Mouse (Mus musculus) embryonic facial prominence, embryonic 13.5 days (tissue): ENCODE measurements around the gene Anapc5. TPM values are rescaled to one million over a fixed set of nuclear protein-coding genes. Genes with fewer than 3 reads are reported as not detected.

Experiments
- ATAC-seq: fragments of 200-750 bp; cut with Nextera tagmentation; 2 replicates; pipeline ENCODE4 v1.8.0; 2017; ENCODE audit warnings: low read depth; ENCODE audit not compliant: insufficient number of reproducible peaks, insufficient read depth, low FRiP score, low TSS enrichment
- H3K27ac ChIP-seq: fragments of 300-500 bp; sonication (generic); 2 replicates; pipeline ENCODE4 v1.5.1; 2015; ENCODE audit warnings: moderate library complexity, mild to moderate bottlenecking, inconsistent platforms
- H3K27me3 ChIP-seq: fragments of 300-500 bp; sonication (generic); 2 replicates; pipeline ENCODE4 v1.6.1; 2015; ENCODE audit warnings: mild to moderate bottlenecking, inconsistent platforms
- H3K36me3 ChIP-seq: fragments of 300-500 bp; sonication (generic); 2 replicates; pipeline ENCODE4 v1.6.1; 2015; ENCODE audit warnings: mild to moderate bottlenecking, inconsistent platforms
- H3K4me1 ChIP-seq: fragments of 300-500 bp; sonication (generic); 2 replicates; pipeline ENCODE4 v1.6.1; 2015; ENCODE audit warnings: inconsistent platforms
- H3K4me2 ChIP-seq: fragments of 300-500 bp; sonication (generic); 2 replicates; pipeline ENCODE4 v1.6.1; 2015; ENCODE audit warnings: moderate library complexity, mild to moderate bottlenecking, inconsistent platforms
- H3K4me3 ChIP-seq: fragments of 300-500 bp; sonication (generic); 2 replicates; pipeline ENCODE4 v1.5.1; 2015; ENCODE audit warnings: mild to moderate bottlenecking, inconsistent platforms
- H3K9ac ChIP-seq: fragments of 300-500 bp; sonication (generic); 2 replicates; pipeline ENCODE4 v1.6.1; 2015; ENCODE audit warnings: mild to moderate bottlenecking, inconsistent platforms
- H3K9me3 ChIP-seq: fragments of 300-500 bp; sonication (generic); 2 replicates; pipeline ENCODE4 v1.6.1; 2016; ENCODE audit warnings: inconsistent platforms
- WGBS: fragments of 180-500 bp; shearing (Covaris S2); methylation state at CpG from one replicate; pipeline ENCODE4 v1.1.7; 2015; ENCODE audit warnings: mixed read lengths; 5-methylcytosine and 5-hydroxymethylcytosine counted together
- polyA plus RNA-seq: library from polyadenylated mRNA; unstranded; fragments of >200 nt; fragmentation: Nextera tagmentation; extraction: Ambion mirVana; gene quantifications from 2 replicates; pipeline ENCODE4 v1.2.1, GENCODE M21; 2015

The Anapc5 gene
- 437 and 454 TPM in 2 replicates for polyA plus RNA-seq

DNA sequence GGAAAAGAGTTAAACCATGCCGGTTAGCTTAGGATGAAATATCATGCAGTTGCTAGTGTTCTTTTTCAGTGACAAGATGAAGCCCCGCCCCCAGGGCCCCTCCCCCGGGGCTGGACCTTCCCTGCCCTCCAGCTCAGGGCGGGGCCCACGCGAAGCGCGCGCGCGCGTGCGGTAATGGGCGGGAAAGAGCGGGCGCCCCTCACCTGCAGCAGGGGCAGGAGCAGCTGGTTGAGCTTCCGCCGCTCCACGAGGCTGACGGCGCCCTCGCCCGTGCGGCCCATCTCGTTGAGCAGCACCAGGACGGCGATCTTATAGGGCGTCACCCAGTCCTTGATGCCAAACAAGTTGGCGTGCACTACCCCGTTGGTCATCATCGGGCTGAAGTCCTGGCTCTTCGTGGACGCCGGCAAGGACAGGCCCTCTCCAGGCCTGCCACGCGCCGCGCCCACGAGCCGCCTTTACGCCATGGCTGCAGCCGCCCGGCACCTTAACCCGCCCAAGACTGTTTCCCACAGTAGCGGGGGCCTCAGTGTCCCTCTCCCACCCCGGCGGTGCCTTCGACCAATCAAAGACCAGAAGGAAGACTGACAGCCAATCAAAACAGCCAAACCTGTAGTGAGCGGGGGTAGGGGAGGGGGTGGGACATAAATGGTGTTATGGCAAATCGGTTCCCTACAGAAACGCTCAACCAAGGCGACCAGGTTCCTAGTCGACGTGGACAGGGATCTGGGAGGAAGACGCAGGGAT, at the start of gene Anapc5:
Gene Anapc5 (minus strand): TSS at position 563 of the 747 bp plus-strand sequence.
- Histone ChIP-seq H3K4me2 (peak within 1 kb of the TSS; percentile 62), H3K9me3 (no peaks in the 10 kb centered on the region), H3K9ac (peak within 1 kb of the TSS; percentile 81), H3K27ac (peak within 1 kb of the TSS; percentile 95), H3K36me3 (peaks cover 32% of the 10 kb centered on the region), H3K27me3 (no peaks in the 10 kb centered on the region), H3K4me1 (peaks cover 12% of the 10 kb centered on the region), H3K4me3 (peak within 1 kb of the TSS; percentile 61)
- WGBS, result under 1% methylated on average over 55 of the region's 55 CpGs
- ATAC-seq, result peak; percentile 98

DNA sequence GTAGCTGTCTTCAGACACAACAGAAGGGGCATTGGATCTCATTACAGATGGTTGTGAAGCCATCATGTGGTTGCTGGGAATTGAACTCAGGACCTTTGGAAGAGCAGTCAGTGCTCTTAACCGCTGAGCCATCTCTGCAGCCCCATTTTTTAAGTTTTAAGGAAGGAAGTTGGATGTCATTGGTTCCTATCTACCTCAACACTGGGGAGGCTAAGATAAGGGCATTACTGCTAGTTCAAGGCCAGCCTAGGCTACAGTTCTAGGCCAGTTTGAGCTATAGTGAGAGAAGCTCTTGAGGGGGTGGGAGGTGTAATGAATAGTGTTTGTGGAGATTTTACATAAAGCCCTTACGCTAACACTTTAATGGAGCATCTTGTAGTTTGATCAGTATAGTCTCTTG, 41.9 kb upstream of the Anapc5 start:
- 95% methylated on average over 2 of the region's 2 CpGs for WGBS

DNA sequence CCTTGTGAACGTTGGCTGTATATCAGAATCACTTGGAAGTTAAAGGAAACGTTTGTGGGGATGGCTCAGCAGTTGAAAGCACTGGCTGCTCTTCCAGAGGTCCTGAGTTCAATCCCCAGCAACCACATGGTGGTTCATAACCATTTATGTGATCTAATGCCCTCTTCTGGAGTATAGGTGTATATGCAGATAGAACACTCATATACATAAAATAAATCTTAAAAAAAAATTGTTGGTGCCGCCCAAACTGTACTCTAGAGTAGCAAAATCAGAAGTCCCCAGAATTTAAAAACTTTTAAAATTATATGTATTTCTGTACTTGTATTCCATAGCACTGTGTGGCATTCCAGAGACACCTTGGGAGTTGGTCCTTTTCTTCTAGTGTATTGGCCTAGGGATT, 34.7 kb upstream of the Anapc5 start:
- Histone ChIP-seq H3K4me2 (no peak overlapping the region), H3K9ac (no peak overlapping the region), H3K27ac (no peak overlapping the region), H3K4me1 (peaks cover 9% of the 10 kb centered on the region), H3K9me3 (no peaks in the 10 kb centered on the region), H3K36me3 (peaks cover 10% of the 10 kb centered on the region; the same call in 1 of the 2 replicates), H3K4me3 (no peak overlapping the region), H3K27me3 (no peaks in the 10 kb centered on the region)
- 84% methylated on average over 3 of the region's 3 CpGs for WGBS
- no peak for ATAC-seq

More for the DNA sequence above, 41.9 kb upstream of the Anapc5 start:
- H3K9me3 ChIP-seq, result no peaks in the 10 kb centered on the region
- no peak overlapping the region for H3K27ac ChIP-seq
- no peaks in the 10 kb centered on the region for H3K27me3 ChIP-seq
- no peak for ATAC-seq
- peaks cover 67% of the 10 kb centered on the region for H3K36me3 ChIP-seq
- H3K4me1 ChIP-seq, result no peaks in the 10 kb centered on the region
- no peak overlapping the region for H3K4me2 ChIP-seq
- H3K4me3 ChIP-seq, result no peak overlapping the region
- H3K9ac ChIP-seq, result no peak overlapping the region

DNA sequence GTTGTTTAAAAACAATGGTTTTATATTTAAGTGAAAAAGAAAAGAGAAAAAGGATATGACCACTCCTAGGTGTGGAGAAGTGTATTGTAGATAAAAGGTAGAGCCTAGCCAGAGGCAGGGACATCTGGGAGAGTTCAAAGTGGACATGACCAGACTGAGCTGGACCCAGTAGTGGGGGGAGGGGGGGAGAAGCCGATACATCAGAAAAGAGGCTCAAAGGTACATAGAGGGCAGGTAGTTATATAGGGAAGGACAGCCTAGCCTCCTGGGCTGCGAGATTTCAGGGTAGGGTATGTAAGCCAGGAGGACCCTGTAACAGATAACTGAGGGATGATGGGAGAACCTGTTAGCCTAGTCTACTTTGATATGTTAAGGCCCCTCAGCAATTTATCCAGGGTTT, 31.5 kb upstream of the Anapc5 start:
- H3K4me1 ChIP-seq, result peaks cover 12% of the 10 kb centered on the region
- no peaks in the 10 kb centered on the region for H3K27me3 ChIP-seq
- no peak overlapping the region for H3K4me2 ChIP-seq
- H3K9me3 ChIP-seq, result no peaks in the 10 kb centered on the region
- H3K36me3 ChIP-seq, result peaks cover 4% of the 10 kb centered on the region; the same call in 1 of the 2 replicates
- no peak overlapping the region for H3K9ac ChIP-seq
- no peak for ATAC-seq
- no peak overlapping the region for H3K4me3 ChIP-seq
- H3K27ac ChIP-seq, result no peak overlapping the region
- WGBS, result 80% methylated on average over 2 of the region's 2 CpGs

DNA sequence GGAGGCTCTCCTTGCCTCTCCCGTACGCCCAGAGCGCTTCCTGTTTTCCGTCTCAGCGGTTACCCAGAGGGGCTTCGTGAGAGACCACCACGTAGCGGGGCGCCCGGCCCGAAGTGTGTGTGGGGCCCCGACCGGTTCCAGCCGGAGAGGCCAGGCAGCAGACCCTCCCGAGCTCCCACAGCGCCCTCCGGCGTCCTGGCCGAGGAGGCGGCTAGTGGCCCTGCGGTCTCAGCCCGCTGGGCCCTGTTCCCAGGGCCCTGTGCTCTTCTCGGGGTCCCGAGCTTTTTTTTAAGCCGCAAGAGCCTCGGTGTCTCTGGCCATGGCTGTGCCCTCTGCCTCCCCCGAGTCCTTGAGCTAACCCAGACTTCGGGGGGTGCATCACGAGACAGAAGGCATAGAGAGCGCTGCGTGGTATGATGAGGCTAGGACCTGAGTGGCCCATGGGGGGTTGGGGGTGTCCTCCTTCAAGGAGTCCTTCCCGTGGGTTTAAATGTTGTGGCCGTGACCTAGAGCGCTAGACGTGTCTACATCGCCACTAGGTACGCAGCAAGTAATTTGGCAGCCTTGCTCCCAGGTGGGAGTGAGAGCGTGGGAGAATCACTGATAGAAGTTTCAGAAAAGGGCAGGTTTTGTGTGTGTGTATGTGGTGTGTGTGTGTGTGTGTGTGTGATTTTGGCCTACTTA, 29.3 kb upstream of the Anapc5 start:
- Histone ChIP-seq H3K27me3 (no peaks in the 10 kb centered on the region), H3K36me3 (no peaks in the 10 kb centered on the region), H3K9ac (peak overlapping the region; percentile 98), H3K4me3 (peak overlapping the region; percentile 93), H3K27ac (peak overlapping the region; percentile 94), H3K4me2 (peak overlapping the region; percentile 92), H3K4me1 (peaks cover 12% of the 10 kb centered on the region), H3K9me3 (no peaks in the 10 kb centered on the region)
- ATAC-seq, result peak; percentile 65
- WGBS, result under 1% methylated on average over 38 of the region's 38 CpGs

DNA sequence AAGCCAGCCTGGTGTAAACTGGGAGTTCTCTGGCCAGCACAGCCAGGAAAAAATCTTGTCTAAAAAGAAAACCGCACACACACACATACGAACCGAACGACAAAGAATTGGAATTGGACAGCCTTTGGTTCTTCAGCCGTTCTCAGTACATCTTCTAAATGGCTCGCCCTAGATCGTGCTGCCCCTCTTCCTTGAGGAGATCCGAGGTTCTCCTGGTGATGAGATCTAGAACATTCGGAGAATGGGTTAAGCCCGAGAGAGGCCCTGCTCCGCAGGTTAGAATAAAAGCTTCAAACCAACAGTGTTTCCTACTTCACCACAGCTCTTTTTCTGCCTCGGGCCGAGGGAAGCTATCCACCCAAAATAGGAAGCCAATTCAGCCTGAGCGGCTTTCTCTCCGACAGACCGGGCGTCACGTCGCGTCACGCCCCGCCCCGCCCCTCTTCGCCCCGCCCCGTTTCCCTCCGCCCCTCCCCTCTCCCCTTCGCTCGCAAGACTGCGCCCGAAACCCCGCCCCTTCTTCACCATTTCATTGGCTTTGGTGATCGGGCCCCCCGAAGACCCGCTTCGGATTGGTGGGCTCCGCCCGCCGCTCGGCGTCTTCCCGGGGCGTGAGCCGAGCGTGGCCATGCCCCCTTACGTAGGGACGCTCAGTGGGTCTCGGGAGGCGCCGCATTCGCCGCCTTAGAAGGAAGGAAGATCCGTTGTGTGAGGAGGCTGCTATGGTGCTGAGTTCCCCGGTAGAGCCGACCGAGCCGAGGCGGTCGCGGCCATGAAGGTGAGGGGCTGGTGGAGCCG, 28.6 kb upstream of the Anapc5 start, which contains the start of gene Rnf34:
Gene Rnf34 (plus strand): TSS at position 528 of the 798 bp plus-strand sequence.
- H3K9ac ChIP-seq, result peak within 1 kb of the TSS; percentile 98
- peak within 1 kb of the TSS; percentile 92 for H3K4me2 ChIP-seq
- H3K27ac ChIP-seq, result peak within 1 kb of the TSS; percentile 94
- H3K9me3 ChIP-seq, result no peaks in the 10 kb centered on the region
- no peaks in the 10 kb centered on the region for H3K27me3 ChIP-seq
- H3K36me3 ChIP-seq, result no peaks in the 10 kb centered on the region
- ATAC-seq, result peak; percentile 99
- under 1% methylated on average over 58 of the region's 61 CpGs for WGBS
- H3K4me1 ChIP-seq, result peaks cover 12% of the 10 kb centered on the region
- peak within 1 kb of the TSS; percentile 93 for H3K4me3 ChIP-seq

DNA sequence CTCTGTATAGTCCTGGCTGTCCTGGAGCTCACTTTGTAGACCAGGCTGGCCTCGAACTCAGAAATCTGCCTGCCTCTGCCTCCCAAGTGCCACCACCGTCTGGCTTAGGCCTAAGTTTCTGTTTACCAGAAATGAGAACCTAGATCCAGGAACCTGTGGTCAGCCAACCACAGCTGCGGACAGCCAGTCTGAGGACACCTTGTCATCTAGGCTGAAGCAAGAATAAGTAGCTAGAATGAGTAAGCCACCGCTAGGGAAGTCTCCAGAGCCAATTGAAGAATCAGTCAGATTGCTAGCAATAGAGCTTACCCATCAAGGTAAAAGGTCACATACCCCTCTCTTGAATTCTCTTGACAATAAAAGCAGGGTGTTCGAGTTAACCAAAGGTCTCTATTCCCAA, 22.7 kb upstream of the Anapc5 start:
- Histone ChIP-seq H3K4me2 (no peak overlapping the region), H3K27ac (no peak overlapping the region), H3K4me3 (no peak overlapping the region), H3K9ac (no peak overlapping the region), H3K9me3 (no peaks in the 10 kb centered on the region), H3K4me1 (no peaks in the 10 kb centered on the region; the same call in 1 of the 2 replicates), H3K27me3 (no peaks in the 10 kb centered on the region), H3K36me3 (no peaks in the 10 kb centered on the region)
- WGBS, result 86% methylated on average over 5 of the region's 5 CpGs
- no peak for ATAC-seq

DNA sequence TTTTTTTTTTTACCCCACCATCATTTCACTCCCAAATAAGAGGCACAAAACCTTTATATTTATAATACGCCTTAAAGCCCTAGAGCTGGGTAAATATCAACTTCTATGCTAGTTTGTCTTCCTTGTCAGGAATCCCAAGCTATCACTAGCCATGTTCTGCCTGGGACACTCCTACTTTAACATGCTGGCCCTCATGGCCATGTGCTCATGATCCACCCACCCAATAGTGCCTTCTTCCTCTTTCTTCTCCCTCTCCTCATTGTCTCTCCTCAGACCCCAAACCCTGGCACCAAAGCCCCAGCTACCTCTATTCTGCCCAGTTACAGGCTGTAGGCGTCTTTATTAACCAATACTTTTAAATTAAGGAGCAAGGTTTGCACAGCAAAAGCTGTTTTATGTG, 20.0 kb upstream of the Anapc5 start:
- WGBS, result 83% methylated on average over 2 of the region's 2 CpGs

DNA sequence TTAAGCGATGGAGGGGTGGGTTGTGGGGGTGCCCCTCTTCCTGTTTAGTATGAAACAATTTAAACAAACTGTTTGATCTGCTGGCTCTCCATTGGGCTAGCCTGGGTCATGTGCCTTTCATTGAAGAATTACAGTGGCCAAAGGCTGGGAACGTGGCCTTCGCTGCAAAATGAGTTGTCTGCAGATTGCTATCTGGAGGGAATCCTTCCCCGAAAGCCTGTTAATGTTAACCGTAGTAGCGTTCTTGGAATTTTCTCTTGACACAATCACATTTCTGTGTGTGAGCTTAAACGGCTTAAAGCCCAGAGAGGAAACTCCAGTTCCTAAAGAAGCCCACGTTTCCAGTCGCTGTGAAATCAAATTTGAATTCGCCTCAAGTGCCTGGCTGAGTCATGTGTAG, 11.9 kb upstream of the Anapc5 start:
- H3K4me3 ChIP-seq, result no peak overlapping the region
- no peak for ATAC-seq
- no peaks in the 10 kb centered on the region for H3K36me3 ChIP-seq
- no peaks in the 10 kb centered on the region for H3K9me3 ChIP-seq
- H3K27me3 ChIP-seq, result no peaks in the 10 kb centered on the region
- H3K9ac ChIP-seq, result no peak overlapping the region
- no peak overlapping the region for H3K4me2 ChIP-seq
- H3K4me1 ChIP-seq, result no peaks in the 10 kb centered on the region
- no peak overlapping the region for H3K27ac ChIP-seq
- WGBS, result 78% methylated on average over 10 of the region's 10 CpGs

More for the DNA sequence above, 20.0 kb upstream of the Anapc5 start:
- Histone ChIP-seq H3K27me3 (no peaks in the 10 kb centered on the region), H3K27ac (no peak overlapping the region), H3K4me3 (no peak overlapping the region), H3K4me2 (no peak overlapping the region), H3K4me1 (no peaks in the 10 kb centered on the region), H3K36me3 (no peaks in the 10 kb centered on the region), H3K9ac (no peak overlapping the region), H3K9me3 (no peaks in the 10 kb centered on the region)
- no peak for ATAC-seq

DNA sequence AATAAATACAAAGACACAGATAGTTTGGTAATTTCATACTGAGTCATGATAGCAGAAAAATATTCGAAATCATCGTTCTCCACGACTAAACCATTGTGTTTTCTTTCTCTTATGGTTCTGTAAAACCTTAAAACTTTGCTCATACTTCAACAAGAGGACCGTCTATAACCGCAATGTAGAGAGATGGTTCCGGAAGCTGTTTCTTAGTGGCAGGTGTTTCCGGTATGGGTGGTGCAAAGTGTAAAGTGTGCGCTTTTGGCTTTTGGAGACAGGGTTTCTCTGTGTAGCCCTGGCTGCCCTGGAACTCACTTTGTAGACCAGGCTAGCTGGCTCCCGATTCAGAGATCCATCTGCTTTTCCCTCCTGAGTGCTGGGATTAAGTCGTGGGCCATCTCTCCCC, 11.4 kb upstream of the Anapc5 start:
- 88% methylated on average over 10 of the region's 10 CpGs for WGBS
- ATAC-seq, result no peak
- Histone ChIP-seq H3K36me3 (no peaks in the 10 kb centered on the region), H3K4me3 (no peak overlapping the region), H3K9ac (no peak overlapping the region), H3K9me3 (no peaks in the 10 kb centered on the region), H3K27ac (no peak overlapping the region), H3K27me3 (no peaks in the 10 kb centered on the region), H3K4me1 (no peaks in the 10 kb centered on the region), H3K4me2 (no peak overlapping the region)

DNA sequence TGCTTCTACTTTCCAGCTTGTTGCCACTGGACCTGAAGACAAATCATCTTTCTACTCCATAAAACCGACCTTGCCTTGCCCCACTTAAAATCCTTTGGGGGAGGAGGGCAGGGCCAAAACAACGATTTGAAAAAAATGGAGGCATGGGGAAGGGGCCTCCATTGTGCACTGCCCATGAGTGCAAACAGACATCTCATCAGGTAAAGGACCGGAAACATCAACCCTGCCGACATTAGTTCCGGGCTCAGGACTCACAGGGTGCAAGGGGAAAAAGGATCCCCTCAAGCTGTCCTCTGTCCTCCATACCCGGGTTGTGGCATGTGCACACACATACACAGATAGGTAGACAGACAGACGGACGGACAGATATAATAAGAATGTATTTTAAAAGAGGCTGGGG, 4.0 kb upstream of the Anapc5 start:
- Histone ChIP-seq H3K4me3 (no peak overlapping the region), H3K4me1 (peaks cover 3% of the 10 kb centered on the region), H3K27ac (no peak overlapping the region), H3K4me2 (no peak overlapping the region), H3K9me3 (no peaks in the 10 kb centered on the region), H3K9ac (no peak overlapping the region), H3K36me3 (no peaks in the 10 kb centered on the region), H3K27me3 (no peaks in the 10 kb centered on the region)
- ATAC-seq, result no peak
- 78% methylated on average over 8 of the region's 8 CpGs for WGBS
